Mouse (Mus musculus): ENCODE measurements around the gene Ppp2r5e. TPM values are rescaled to one million over a fixed set of nuclear protein-coding genes. Genes with fewer than 3 reads are reported as not detected.

The Ppp2r5e gene
- polyA plus RNA-seq, 1 experiment, result 16.9 TPM

DNA sequence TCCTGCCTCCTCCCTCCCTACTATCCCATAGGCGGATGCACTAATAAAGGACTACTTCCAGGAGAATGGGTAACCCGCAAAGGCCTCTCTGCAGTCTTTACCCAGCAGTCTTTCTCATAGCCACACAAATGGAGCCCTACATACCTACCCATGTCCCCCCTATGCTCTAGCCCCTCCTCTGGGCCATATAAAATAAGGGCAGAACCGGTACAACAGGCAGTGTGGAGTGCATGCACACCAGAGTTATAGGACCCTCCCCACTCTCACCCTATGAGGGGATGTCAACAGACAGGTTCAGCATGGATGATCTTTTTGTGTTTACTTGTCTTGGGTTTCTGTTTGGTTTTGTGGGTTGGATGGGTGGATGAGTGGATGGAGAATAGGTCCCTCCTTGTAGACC, 52.7 kb downstream of the Ppp2r5e start:
- no peak for TF ChIP-seq POLR2A (IDR thresholded peaks at IDR 0.05; ENCODE audit: borderline replicate concordance, control insufficient read depth, low read depth, low read length)
- no peak for TF ChIP-seq CTCF (IDR thresholded peaks at IDR 0.05; ENCODE audit: control insufficient read depth, insufficient read depth, low read length)
- WGBS, result 91% methylated on average over 3 of the region's 3 CpGs
- no peaks in the 10 kb centered on the region for H3K4me1 ChIP-seq (ENCODE audit: control insufficient read depth, insufficient read depth, low read length)
- no peak overlapping the region for H3K4me3 ChIP-seq (replicated peaks; ENCODE audit: control insufficient read depth, low read depth, low read length)
- H3K27ac ChIP-seq (ENCODE audit: control insufficient read depth, insufficient read depth, low read depth, low read length, poor library complexity), result no peak overlapping the region

DNA sequence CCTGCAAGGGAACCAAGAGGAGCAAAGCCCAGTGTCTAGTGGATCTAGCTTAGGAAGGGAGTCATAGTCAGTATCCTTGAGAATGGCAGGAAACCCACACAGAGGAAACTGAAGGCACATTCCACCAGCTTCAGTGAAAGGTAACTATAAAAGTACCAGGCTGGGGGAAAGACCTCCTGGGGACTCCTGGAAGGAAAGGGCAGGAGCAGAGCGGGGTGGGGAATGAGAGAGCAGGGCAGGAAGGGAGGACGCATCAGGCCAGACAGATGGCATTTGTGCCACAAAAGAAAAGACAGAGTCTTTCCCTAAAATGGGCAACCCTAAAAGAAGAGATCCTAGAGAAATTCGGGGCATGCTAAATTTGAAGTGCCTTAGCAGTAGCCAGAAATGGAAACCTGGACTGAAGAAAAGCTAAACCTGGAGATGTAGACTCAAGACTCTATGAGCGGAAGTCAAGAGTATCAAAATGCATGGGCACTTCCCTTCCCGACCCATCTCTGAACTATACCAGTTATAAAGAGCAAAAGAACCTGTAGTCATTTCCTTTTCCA, 55.3 kb downstream of the Ppp2r5e start:
- 82% methylated on average over 5 of the region's 5 CpGs for WGBS
- H3K27ac ChIP-seq (ENCODE audit: control insufficient read depth, insufficient read depth, low read depth, low read length, poor library complexity), result no peak overlapping the region
- TF ChIP-seq POLR2A (IDR thresholded peaks at IDR 0.05; ENCODE audit: borderline replicate concordance, control insufficient read depth, low read depth, low read length), result no peak
- no peak for TF ChIP-seq CTCF (IDR thresholded peaks at IDR 0.05; ENCODE audit: control insufficient read depth, insufficient read depth, low read length)
- H3K4me3 ChIP-seq (replicated peaks; ENCODE audit: control insufficient read depth, low read depth, low read length), result no peak overlapping the region
- no peaks in the 10 kb centered on the region for H3K4me1 ChIP-seq (ENCODE audit: control insufficient read depth, insufficient read depth, low read length)

DNA sequence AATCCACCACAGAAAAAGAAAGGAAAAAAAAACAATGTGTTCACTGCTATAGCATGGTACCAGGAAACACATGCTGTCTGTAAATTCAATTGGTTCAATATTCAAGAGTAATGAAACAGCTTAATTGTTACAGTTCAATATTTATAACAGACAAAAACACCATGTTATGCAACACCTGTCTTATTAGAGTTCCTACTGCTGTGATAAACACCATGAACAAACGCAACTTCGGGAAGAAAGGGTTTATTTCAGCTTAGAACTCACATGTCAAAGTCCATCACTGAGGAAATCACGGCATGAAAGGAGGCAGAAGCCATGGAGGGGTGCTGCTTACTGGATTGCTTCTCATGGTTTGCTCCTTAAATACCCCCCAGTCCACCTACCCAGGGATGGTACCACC, 56.8 kb downstream of the Ppp2r5e start:
- H3K4me1 ChIP-seq (ENCODE audit: control insufficient read depth, insufficient read depth, low read length), result no peaks in the 10 kb centered on the region

DNA sequence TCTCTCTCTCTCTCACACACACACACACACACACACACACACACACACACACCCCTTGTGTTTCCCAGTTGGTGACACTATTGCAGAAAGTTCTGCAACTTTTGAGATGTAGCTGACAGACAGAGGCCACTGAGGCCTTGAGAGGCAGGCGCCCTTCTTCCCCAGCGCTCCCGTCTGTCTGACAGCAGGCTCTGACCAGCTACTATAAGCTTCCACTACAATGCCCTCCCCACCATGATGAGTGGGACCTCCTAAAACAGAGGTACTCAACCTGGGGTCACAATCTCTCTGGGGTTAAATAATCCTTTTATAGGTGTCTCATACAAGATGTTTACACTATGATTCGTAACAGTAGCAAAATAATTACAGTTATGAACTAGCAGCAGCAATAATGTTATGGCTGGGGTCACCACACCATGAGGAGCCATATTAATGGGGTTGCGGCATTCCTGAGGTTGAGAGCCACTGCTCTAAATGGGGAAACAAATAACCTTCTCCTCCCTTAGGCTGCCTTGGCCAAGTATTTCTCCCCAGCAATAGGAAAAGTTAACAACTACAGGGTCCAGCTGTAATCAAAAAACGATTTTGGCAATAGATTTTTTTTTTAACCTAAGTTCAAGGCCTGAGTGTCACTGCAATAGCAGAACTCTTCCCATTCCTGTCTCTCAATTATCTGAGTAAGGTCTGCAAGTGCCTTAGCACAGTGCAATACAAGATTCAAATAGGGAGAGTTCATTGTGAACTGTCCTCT, 58.2 kb downstream of the Ppp2r5e start:
- WGBS, result 88% methylated on average over 6 of the region's 6 CpGs
- no peaks in the 10 kb centered on the region; the same call in 1 of the 2 replicates for H3K4me1 ChIP-seq (ENCODE audit: control insufficient read depth, insufficient read depth, low read length)
- no peak overlapping the region for H3K27ac ChIP-seq (ENCODE audit: control insufficient read depth, insufficient read depth, low read depth, low read length, poor library complexity)
- no peak for TF ChIP-seq POLR2A (IDR thresholded peaks at IDR 0.05; ENCODE audit: borderline replicate concordance, control insufficient read depth, low read depth, low read length)
- no peak for TF ChIP-seq CTCF (IDR thresholded peaks at IDR 0.05; ENCODE audit: control insufficient read depth, insufficient read depth, low read length)
- no peak overlapping the region for H3K4me3 ChIP-seq (replicated peaks; ENCODE audit: control insufficient read depth, low read depth, low read length)

More for the DNA sequence above, 56.8 kb downstream of the Ppp2r5e start:
- TF ChIP-seq CTCF (IDR thresholded peaks at IDR 0.05; ENCODE audit: control insufficient read depth, insufficient read depth, low read length) (no peak), POLR2A (IDR thresholded peaks at IDR 0.05; ENCODE audit: borderline replicate concordance, control insufficient read depth, low read depth, low read length) (no peak)
- 80% methylated on average over 3 of the region's 3 CpGs for WGBS
- no peak overlapping the region for H3K27ac ChIP-seq (ENCODE audit: control insufficient read depth, insufficient read depth, low read depth, low read length, poor library complexity)
- no peak overlapping the region for H3K4me3 ChIP-seq (replicated peaks; ENCODE audit: control insufficient read depth, low read depth, low read length)

DNA sequence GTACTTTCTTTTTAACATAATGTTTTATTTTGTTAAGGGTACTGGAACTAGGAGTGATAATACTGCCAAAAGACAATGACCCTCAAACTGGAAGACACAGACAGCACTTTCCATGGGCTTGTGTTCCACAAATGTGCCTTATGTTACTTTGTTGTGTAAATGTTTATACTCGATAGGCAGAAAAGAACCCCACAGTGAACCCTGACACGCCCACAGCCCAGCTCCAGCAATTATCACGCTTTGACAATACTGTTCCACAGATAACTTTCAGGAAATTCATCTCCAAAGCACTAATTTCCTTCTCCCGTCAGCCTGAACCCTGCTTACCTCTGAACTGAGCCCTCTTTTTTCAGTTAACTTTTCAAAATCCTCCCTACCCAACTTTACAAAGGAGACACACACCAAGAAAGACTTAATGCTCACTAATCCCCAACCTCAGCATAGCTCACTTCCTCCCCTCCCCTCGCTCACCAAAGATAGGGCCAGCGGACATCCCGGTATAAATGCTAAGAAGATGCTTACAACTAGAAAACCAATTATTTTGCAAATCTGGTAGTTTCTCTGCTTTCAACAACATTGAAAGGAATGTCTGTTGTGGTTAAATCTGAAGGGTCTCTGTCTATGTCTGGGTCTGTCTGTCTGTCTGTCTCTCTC, 58.9 kb downstream of the Ppp2r5e start:
- Histone ChIP-seq H3K4me3 (replicated peaks; ENCODE audit: control insufficient read depth, low read depth, low read length) (no peak overlapping the region), H3K27ac (ENCODE audit: control insufficient read depth, insufficient read depth, low read depth, low read length, poor library complexity) (no peak overlapping the region), H3K4me1 (ENCODE audit: control insufficient read depth, insufficient read depth, low read length) (no peaks in the 10 kb centered on the region; the same call in 1 of the 2 replicates)
- WGBS, result 68% methylated on average over 7 of the region's 7 CpGs
- no peak for TF ChIP-seq CTCF (IDR thresholded peaks at IDR 0.05; ENCODE audit: control insufficient read depth, insufficient read depth, low read length)
- no peak for TF ChIP-seq POLR2A (IDR thresholded peaks at IDR 0.05; ENCODE audit: borderline replicate concordance, control insufficient read depth, low read depth, low read length)

DNA sequence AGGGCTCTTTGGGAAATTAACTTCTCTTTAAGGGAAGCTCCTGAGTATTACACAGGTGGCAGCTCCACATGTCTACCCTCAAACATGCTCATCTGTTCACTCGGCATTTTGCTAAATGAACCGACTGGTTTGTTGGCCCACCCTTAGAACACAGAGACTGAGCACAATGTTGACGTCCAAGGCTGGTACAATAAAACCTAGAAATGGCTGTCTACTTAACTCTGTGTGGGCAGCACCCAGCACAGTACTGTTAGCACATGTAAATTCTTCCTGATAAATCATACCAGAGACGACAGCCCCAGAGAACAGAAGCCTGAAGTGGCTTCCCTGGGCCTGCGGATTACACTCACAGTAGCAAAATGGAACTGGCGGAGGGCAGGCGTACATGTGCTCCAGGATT, 59.5 kb downstream of the Ppp2r5e start:
- WGBS, result 83% methylated on average over 7 of the region's 7 CpGs
- H3K4me1 ChIP-seq (ENCODE audit: control insufficient read depth, insufficient read depth, low read length), result no peaks in the 10 kb centered on the region; the same call in 1 of the 2 replicates
- no peak overlapping the region for H3K4me3 ChIP-seq (replicated peaks; ENCODE audit: control insufficient read depth, low read depth, low read length)
- TF ChIP-seq CTCF (IDR thresholded peaks at IDR 0.05; ENCODE audit: control insufficient read depth, insufficient read depth, low read length) (no peak), POLR2A (IDR thresholded peaks at IDR 0.05; ENCODE audit: borderline replicate concordance, control insufficient read depth, low read depth, low read length) (no peak)
- H3K27ac ChIP-seq (ENCODE audit: control insufficient read depth, insufficient read depth, low read depth, low read length, poor library complexity), result no peak overlapping the region

DNA sequence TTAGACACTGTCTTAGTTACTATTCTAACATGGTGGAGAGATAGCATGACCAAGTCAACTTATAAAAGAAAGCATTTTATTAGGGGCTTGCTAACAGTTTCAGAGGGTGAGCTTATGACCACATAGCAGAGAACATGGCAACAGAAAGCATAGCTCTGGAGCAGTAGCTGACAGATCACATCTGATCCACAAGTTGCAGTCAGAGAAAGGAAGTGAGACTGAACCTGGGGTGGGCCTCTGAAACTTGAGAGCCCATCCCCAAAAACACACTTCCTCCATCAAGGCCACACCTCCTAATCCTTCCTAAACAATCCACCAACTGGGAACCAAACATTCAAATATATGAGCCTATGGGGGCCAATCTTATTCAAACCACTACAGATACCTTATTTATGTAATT, 62.9 kb downstream of the Ppp2r5e start:
- Histone ChIP-seq H3K4me1 (ENCODE audit: control insufficient read depth, insufficient read depth, low read length) (peaks cover 1% of the 10 kb centered on the region; the same call in 1 of the 2 replicates), H3K27ac (ENCODE audit: control insufficient read depth, insufficient read depth, low read depth, low read length, poor library complexity) (no peak overlapping the region), H3K4me3 (replicated peaks; ENCODE audit: control insufficient read depth, low read depth, low read length) (no peak overlapping the region)
- TF ChIP-seq CTCF (IDR thresholded peaks at IDR 0.05; ENCODE audit: control insufficient read depth, insufficient read depth, low read length), result no peak

DNA sequence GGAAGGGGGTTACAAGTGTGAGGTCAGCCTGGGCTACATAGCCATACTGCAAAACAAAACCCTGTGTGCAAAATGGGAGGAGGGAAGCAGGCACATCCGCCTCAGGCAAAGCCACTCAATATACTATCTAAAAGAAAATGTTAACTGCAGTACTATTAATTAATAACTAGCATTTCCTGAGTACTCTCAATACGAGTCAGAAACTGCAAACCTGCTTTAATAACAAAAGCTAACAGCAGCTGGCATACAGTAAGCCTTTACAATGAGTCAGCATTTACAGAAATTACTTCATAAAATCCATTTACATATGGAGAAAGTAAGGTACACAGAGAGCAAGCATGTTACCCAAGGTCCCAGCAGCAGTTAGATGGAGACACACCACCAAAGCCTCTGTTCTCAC, 64.2 kb downstream of the Ppp2r5e start:
- Histone ChIP-seq H3K4me3 (replicated peaks; ENCODE audit: control insufficient read depth, low read depth, low read length) (no peak overlapping the region), H3K4me1 (ENCODE audit: control insufficient read depth, insufficient read depth, low read length) (peaks cover 1% of the 10 kb centered on the region; the same call in 1 of the 2 replicates), H3K27ac (ENCODE audit: control insufficient read depth, insufficient read depth, low read depth, low read length, poor library complexity) (no peak overlapping the region)
- no peak for TF ChIP-seq CTCF (IDR thresholded peaks at IDR 0.05; ENCODE audit: control insufficient read depth, insufficient read depth, low read length)
- no peak for TF ChIP-seq POLR2A (IDR thresholded peaks at IDR 0.05; ENCODE audit: borderline replicate concordance, control insufficient read depth, low read depth, low read length)
- WGBS, result 65% methylated on average over 2 of the region's 2 CpGs

Measured in bone marrow, adult 2 months (tissue).